In the genomic region with DNA sequence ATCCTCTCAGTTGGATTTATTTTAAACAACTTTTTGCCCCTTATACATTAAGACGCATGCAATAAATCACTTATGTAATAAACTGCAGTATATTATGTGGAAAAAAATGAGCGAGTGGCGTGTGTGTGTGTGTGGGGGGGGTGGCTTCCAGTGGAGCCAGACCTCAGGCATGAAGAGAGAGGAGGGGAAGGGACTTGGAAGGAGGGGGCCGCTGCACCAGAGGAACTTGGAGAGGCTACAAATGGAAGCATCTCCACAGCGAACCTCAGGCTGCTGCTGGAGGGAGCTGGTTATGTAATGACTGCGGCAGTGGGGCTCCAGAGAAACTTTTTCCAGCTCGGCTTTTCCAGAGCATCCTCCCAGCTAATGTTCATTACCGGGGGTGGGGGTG, we compare ENCODE assay signal across 8 mouse cellular contexts.
DNase-seq lines count a peak whose midpoint lies in the region; ATAC-seq lines count a peak whose summit lies in the region.

No protein-coding gene starts in this region.

- 11% methylated on average over 8 of the region's 8 CpGs for WGBS in intestine, embryonic 16.5 days
- WGBS in neural tube, embryonic 11.5 days: 3% methylated on average over 8 of the region's 8 CpGs

- H3K4me1 ChIP-seq in intestine, embryonic 16.5 days (ENCODE audit: control insufficient read depth, insufficient read depth, low read length): peaks cover 13% of the 10 kb centered on the region
- H3K4me1 ChIP-seq in neural tube, embryonic 11.5 days (ENCODE audit: control insufficient read depth, insufficient read depth, low read length): peaks cover 18% of the 10 kb centered on the region

- ATAC-seq in frontal cortex, adult (ENCODE audit: low TSS enrichment): peak; percentile 41
- ATAC-seq in intestine, embryonic 16.5 days: peak; percentile 36; the same call in 1 of the 2 replicates
- ATAC-seq in neural tube, embryonic 11.5 days (ENCODE audit: insufficient read depth, low FRiP score, low TSS enrichment): peak; percentile 42
- ATAC-seq in inflammation-experienced regulatory T-cells, adult 6 months: no peak

- no peaks in the 10 kb centered on the region for H3K36me3 ChIP-seq in intestine, embryonic 16.5 days (ENCODE audit: control insufficient read depth, insufficient read depth, low read length)
- no peaks in the 10 kb centered on the region for H3K36me3 ChIP-seq in neural tube, embryonic 11.5 days (ENCODE audit: control insufficient read depth, insufficient read depth, low read length)

- no peaks in the 10 kb centered on the region for H3K9me3 ChIP-seq in intestine, embryonic 16.5 days (ENCODE audit: control insufficient read depth, low read length)
- H3K9me3 ChIP-seq in neural tube, embryonic 11.5 days (ENCODE audit: control insufficient read depth, low read length): no peaks in the 10 kb centered on the region

- DNase-seq in frontal cortex, postnatal 25 days (ENCODE audit: low spot score in 2 of 2): no peak
- DNase-seq in urinary bladder, postnatal 14 days (ENCODE audit: low spot score): peak; percentile 14
- no peak for DNase-seq in urinary bladder, postnatal 36 days (ENCODE audit: low spot score in 2 of 2)
- peak; percentile 55 for DNase-seq in neural tube, embryonic 11.5 days (ENCODE audit: low spot score)
- DNase-seq in adrenal gland, adult 8-10 months: no peak

- H3K9ac ChIP-seq in intestine, embryonic 16.5 days (ENCODE audit: low read depth, low read length): peak overlapping the region; percentile 63
- no peak overlapping the region for H3K9ac ChIP-seq in neural tube, embryonic 11.5 days (ENCODE audit: low read length)

- peak overlapping the region; percentile 69 for H3K4me2 ChIP-seq in intestine, embryonic 16.5 days (ENCODE audit: low read depth, low read length)
- H3K4me2 ChIP-seq in neural tube, embryonic 11.5 days (ENCODE audit: low read depth): peak overlapping the region; percentile 46

- no peaks in the 10 kb centered on the region for H3K27me3 ChIP-seq in intestine, embryonic 16.5 days (replicated peaks; ENCODE audit: control insufficient read depth, insufficient read depth, low read length)
- no peaks in the 10 kb centered on the region for H3K27me3 ChIP-seq in neural tube, embryonic 11.5 days (ENCODE audit: control insufficient read depth, insufficient read depth, low read length)

- peak overlapping the region; percentile 6 for H3K27ac ChIP-seq in intestine, embryonic 16.5 days (ENCODE audit: low read length)
- no peak overlapping the region; the same call in 1 of the 2 replicates for H3K27ac ChIP-seq in neural tube, embryonic 11.5 days (ENCODE audit: low read depth, low read length)

- H3K4me3 ChIP-seq in intestine, embryonic 16.5 days (ENCODE audit: low read length): peak overlapping the region; percentile 46
- H3K4me3 ChIP-seq in neural tube, embryonic 11.5 days (ENCODE audit: low read depth, low read length): no peak overlapping the region

Comparison
In these comparisons a context has a peak if more than half of its experiments do, and no peak if none do; other contexts are left out.
1. DNase-seq: peak in urinary bladder, postnatal 14 days (single experiment) and neural tube, embryonic 11.5 days (single experiment); none in frontal cortex, postnatal 25 days (0 of 2), urinary bladder, postnatal 36 days (0 of 2) and adrenal gland, adult 8-10 months (single experiment).